Mouse (Mus musculus) lung, postnatal 0 days (tissue): ENCODE data around the gene Esm1. TPM values are rescaled to one million over a fixed set of nuclear protein-coding genes. Genes with fewer than 3 reads are reported as not detected.
"Not testable (repeated sequence)": the region's sequence is repeated elsewhere in the genome, so short reads cannot be mapped to it uniquely, and the experiment has no call there.

Experiments used
- ATAC-seq: fragments of 200-750 bp; cut with Nextera tagmentation; 2 replicates; pipeline ENCODE4 v1.8.0; 2017; ENCODE audit warnings: moderate library complexity
- DNase-seq: peaks from one replicate; pipeline ENCODE4 v3.0.0-alpha.2; 2016; ENCODE audit warnings: low spot score
- H3K27ac ChIP-seq: fragments of 300-500 bp; sonication (generic); 2 replicates; pipeline ENCODE4 v1.5.1; 2014; ENCODE audit warnings: antibody characterized with exemption, mild to moderate bottlenecking, low read length, mixed read lengths
- H3K27me3 ChIP-seq: fragments of 300-500 bp; sonication (generic); replicated peaks from 2 replicates; pipeline ENCODE4 v1.6.1; 2014; ENCODE audit warnings: low read length, mixed read lengths; ENCODE audit not compliant: insufficient read depth
- H3K36me3 ChIP-seq: fragments of 300-500 bp; sonication (generic); 2 replicates; pipeline ENCODE4 v1.6.1; 2014; ENCODE audit warnings: low read length, mixed read lengths; ENCODE audit not compliant: insufficient read depth
- H3K4me1 ChIP-seq: fragments of 300-500 bp; sonication (generic); 2 replicates; pipeline ENCODE4 v1.6.1; 2014; ENCODE audit warnings: antibody characterized with exemption, low read depth, low read length, mixed read lengths; ENCODE audit not compliant: insufficient read depth
- H3K4me2 ChIP-seq: fragments of 300-500 bp; sonication (generic); replicated peaks from 2 replicates; pipeline ENCODE4 v1.6.1; 2014; ENCODE audit warnings: low read depth, mild to moderate bottlenecking, low read length, moderate library complexity, mixed read lengths
- H3K4me3 ChIP-seq: fragments of 300-500 bp; sonication (generic); 2 replicates; pipeline ENCODE4 v1.5.1; 2014; ENCODE audit warnings: low read depth, low read length
- H3K9ac ChIP-seq: fragments of 300-500 bp; sonication (generic); replicated peaks from 2 replicates; pipeline ENCODE4 v1.6.1; 2014; ENCODE audit warnings: low read depth, mild to moderate bottlenecking
- H3K9me3 ChIP-seq: fragments of 300-500 bp; sonication (generic); 2 replicates; pipeline ENCODE4 v1.6.1; 2016; ENCODE audit warnings: low read length, mixed read lengths
- CTCF ChIP-seq: IDR thresholded peaks from 2 replicates; pipeline ENCODE4 v1.5.1; 2016; ENCODE audit warnings: antibody characterized with exemption, mild to moderate bottlenecking
- EP300 ChIP-seq: IDR thresholded peaks from 2 replicates; pipeline ENCODE4 v1.6.1; 2016; ENCODE audit warnings: antibody characterized with exemption, mild to moderate bottlenecking, control low read depth
- WGBS: fragments of 180-500 bp; shearing (Covaris S2); extraction: QIAGEN DNeasy Blood & Tissue Kit; methylation state at CpG from one replicate; pipeline ENCODE4 v1.1.7; 2014; 5-methylcytosine and 5-hydroxymethylcytosine counted together
- polyA plus RNA-seq: library from polyadenylated mRNA; unstranded; fragments of >200 nt; fragmentation: Nextera tagmentation; extraction: Ambion mirVana; gene quantifications from 2 replicates; pipeline ENCODE4 v1.2.1, GENCODE M21; 2015

Gene Esm1
- polyA plus RNA-seq, 1 experiment from 2014 or later, result 5.3 TPM

DNA sequence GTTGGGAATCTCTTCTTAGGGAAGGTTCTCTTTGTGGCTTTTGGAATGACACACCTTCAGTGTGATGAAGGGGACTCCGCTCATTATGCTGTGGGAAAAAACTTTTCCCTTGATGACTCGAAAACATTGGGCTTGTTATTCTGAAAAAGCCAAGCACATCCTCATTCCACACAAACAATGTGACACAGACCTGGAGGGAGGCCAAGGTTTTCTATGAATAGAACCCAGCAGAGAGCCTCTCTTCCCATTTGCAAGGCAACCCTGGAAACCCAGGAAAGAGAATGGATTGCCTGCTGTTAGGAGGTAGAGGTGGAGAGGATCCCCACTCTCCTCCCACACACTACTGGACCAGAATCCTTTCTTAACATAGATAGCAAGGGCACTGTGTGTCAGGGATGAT is 14.6 kb downstream of the Esm1 start:
- Histone ChIP-seq H3K27ac (no peak overlapping the region), H3K4me3 (no peak overlapping the region), H3K4me2 (peak overlapping the region; percentile 40), H3K9ac (no peak overlapping the region), H3K36me3 (no peaks in the 10 kb centered on the region), H3K4me1 (no peaks in the 10 kb centered on the region), H3K27me3 (no peaks in the 10 kb centered on the region), H3K9me3 (no peaks in the 10 kb centered on the region)
- peak; percentile 78 for DNase-seq
- TF ChIP-seq EP300 (no peak), CTCF (no peak)
- no peak for ATAC-seq
- 18% methylated on average over 2 of the region's 2 CpGs for WGBS

DNA sequence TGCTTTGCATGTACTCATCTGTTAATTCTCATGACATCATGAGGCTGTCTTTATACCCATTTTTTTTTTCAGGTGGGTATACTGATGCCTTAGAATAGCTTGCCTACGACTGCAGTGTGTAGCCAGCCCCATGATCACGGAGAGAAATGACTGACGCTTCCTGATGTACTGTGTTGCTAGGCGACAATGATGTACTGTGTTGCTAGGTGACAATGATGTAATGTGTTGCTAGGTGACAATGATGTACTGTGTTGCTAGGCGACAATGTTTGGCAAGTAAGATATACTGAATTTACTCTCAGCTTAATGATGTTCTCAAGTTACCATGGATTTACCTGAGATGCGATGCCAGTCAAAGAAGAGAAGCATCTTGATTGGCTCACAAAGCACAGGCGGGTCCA is 16.4 kb downstream of the Esm1 start, which contains the start of gene Gzmk:
Gzmk (minus strand) TSS at position 98 of the 400 bp plus-strand sequence.
- Histone ChIP-seq H3K27me3 (no peaks in the 10 kb centered on the region), H3K27ac (no peak within 1 kb of the TSS), H3K4me1 (no peaks in the 10 kb centered on the region), H3K36me3 (no peaks in the 10 kb centered on the region), H3K4me3 (no peak within 1 kb of the TSS), H3K9ac (no peak within 1 kb of the TSS), H3K4me2 (no peak within 1 kb of the TSS), H3K9me3 (no peaks in the 10 kb centered on the region)
- DNase-seq, result peak; percentile 45
- no peak for TF ChIP-seq CTCF
- no peak for TF ChIP-seq EP300
- ATAC-seq, result no peak
- WGBS, result 51% methylated on average over 7 of the region's 7 CpGs

DNA sequence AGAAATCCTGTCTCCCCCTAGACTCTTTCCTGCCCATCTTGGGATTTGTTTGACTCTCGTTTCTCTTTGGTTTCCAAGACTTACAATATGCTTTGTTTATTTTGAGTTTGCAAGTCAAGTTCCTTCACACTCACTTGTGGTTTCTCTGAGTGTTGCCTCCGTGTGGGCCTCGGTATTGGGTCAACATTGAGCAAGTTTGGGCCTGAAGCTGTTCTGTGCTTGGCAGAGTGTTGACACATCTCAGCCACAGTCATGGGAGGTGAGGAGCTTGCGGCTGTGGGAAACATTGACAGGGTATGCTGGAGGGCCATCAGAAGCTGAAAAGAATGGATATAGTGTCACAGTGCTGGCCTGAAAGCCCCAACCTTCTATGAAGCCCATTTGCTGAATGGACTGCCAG is 17.6 kb downstream of the Esm1 start:
- peak; percentile 90 for ATAC-seq
- TF ChIP-seq CTCF (0 out of 2 replicates have a peak, but pooled peaks have one; percentile 4), EP300 (peak; percentile 64)

DNA sequence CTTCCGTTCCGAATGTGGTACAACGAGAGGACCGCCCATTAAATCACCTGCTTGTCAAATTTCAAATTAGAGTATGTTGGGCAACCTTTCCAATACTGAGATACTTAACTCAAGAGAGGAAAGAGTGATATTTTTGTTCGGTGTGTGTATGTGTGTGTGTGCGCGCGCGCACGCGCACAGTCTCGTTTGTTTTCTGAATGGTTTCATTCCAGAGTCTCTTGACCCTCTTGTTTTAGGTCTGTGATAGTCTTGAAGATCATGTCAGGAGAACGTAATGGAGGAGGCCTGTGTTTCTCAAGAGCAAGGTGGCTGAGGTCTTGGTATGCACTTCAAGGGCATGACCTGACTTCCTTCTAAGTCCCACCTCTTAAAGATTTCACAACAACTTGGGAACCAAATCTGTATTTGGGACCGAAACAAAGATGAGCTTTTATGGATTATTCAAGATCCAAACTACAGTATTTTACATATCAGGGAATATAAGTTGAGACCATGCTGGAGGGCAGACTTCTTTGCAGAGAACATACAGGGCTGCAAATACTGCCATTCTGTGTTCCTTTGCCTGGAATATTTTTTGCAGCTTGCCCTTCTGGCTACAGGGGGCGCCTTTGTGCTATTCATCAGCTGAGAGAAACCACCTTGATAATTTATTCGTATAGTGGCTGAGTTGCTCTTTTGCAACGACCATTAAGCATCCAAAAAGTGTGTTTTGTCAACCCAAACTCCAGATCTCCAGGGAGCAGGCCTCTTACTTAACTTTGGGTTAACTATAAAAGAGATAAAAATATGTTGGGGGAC is 18.4 kb downstream of the Esm1 start:
- ATAC-seq (peak; percentile 81), DNase-seq (peak; percentile 85)
- 66% methylated on average over 17 of the region's 17 CpGs for WGBS
- no peaks in the 10 kb centered on the region for H3K9me3 ChIP-seq
- H3K4me2 ChIP-seq, result no peak overlapping the region
- TF ChIP-seq CTCF, result peak; percentile 56
- TF ChIP-seq EP300, result peak; percentile 78
- H3K4me1 ChIP-seq, result no peaks in the 10 kb centered on the region
- no peak overlapping the region for H3K9ac ChIP-seq
- H3K36me3 ChIP-seq, result no peaks in the 10 kb centered on the region
- H3K27me3 ChIP-seq, result no peaks in the 10 kb centered on the region
- no peak overlapping the region for H3K4me3 ChIP-seq
- peak overlapping the region; percentile 80 for H3K27ac ChIP-seq

More for the DNA sequence above, 17.6 kb downstream of the Esm1 start:
- WGBS, result 17% methylated on average over 4 of the region's 4 CpGs
- peak overlapping the region; percentile 80 for H3K27ac ChIP-seq
- H3K36me3 ChIP-seq, result no peaks in the 10 kb centered on the region
- no peak overlapping the region for H3K9ac ChIP-seq
- H3K4me3 ChIP-seq, result no peak overlapping the region
- peak; percentile 92 for DNase-seq
- H3K4me1 ChIP-seq, result no peaks in the 10 kb centered on the region
- no peaks in the 10 kb centered on the region for H3K27me3 ChIP-seq
- 0 out of 2 replicates have a peak overlapping the region, but pooled peaks have one; percentile 2 for H3K4me2 ChIP-seq
- no peaks in the 10 kb centered on the region for H3K9me3 ChIP-seq

DNA sequence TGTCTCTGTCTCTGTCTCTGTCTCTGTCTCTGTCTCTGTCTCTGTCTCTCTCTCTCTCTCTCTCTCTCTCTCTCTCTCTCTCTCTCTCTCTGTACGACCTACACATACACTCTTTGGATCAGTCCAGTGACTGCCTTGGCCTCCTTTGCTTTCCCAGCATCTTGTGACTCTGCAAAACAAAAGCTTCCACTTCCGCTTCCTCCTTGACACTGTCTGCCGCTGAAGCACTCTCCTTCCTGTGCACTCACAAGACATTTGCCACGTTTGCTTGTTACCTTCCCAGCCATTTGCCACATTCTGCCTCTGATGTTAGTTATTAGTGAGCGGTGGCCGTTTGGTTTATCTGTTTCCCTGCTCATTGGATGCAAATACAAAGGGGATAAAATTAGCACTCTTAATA is 32.7 kb downstream of the Esm1 start:
- no peaks in the 10 kb centered on the region for H3K9me3 ChIP-seq
- no peak overlapping the region for H3K9ac ChIP-seq
- DNase-seq, result peak; percentile 35
- no peaks in the 10 kb centered on the region for H3K27me3 ChIP-seq
- ATAC-seq, result no peak
- no peaks in the 10 kb centered on the region for H3K36me3 ChIP-seq
- no peak for TF ChIP-seq EP300
- TF ChIP-seq CTCF, result no peak
- WGBS, result 44% methylated on average over 6 of the region's 6 CpGs
- no peak overlapping the region for H3K4me3 ChIP-seq
- no peak overlapping the region for H3K27ac ChIP-seq
- H3K4me2 ChIP-seq, result no peak overlapping the region
- no peaks in the 10 kb centered on the region for H3K4me1 ChIP-seq

DNA sequence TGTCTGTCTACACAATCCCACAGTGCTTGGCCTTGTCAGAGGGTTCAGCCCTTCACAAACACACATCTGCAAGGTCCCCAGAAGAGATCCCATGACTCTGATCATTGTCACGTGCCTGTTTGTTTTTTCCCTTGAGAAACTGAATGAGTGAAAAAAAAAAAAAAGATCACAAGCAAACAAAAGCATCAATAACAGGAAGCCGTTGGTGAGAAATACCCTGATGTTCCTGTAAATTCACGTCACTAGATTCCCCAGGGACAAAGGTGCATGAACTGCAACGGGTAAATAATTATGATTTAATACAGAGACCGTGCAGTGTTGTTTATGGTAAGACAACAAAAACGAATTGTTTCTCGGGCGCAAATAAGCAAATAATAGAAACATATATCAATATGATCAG is 35.6 kb downstream of the Esm1 start:
- no peak overlapping the region for H3K4me2 ChIP-seq
- H3K36me3 ChIP-seq, result no peaks in the 10 kb centered on the region
- no peaks in the 10 kb centered on the region for H3K27me3 ChIP-seq
- no peak overlapping the region for H3K27ac ChIP-seq
- ATAC-seq (0 out of 2 replicates have a peak, but pooled peaks have one; percentile 33), DNase-seq (peak; percentile 6)
- H3K9me3 ChIP-seq, result no peaks in the 10 kb centered on the region
- no peak overlapping the region for H3K9ac ChIP-seq
- TF ChIP-seq EP300, result peak; percentile 84
- no peak for TF ChIP-seq CTCF
- no peak overlapping the region for H3K4me3 ChIP-seq
- no peaks in the 10 kb centered on the region for H3K4me1 ChIP-seq
- WGBS, result 53% methylated on average over 8 of the region's 8 CpGs

DNA sequence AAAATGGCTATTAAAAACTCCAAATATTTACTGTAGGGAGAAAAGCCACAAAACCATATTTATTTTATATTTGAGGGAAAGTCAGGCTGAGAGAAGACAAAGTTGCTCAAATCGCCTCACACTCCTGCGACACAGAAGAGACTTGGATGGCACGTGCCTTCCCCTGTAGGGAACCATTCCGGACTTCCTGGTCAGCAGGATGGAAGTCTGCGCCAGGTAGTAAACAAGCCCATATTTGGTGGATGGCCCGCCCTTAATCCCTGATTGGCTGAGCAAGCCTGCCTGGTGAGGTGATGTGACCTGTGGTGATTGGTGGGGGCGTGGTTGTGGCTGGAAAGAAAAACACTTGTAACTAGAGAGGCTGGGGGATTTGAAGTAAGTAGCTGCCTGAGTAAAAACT is 43.1 kb downstream of the Esm1 start:
- not testable (repeated sequence) for H3K27ac ChIP-seq, H3K4me1 ChIP-seq, H3K36me3 ChIP-seq, H3K9me3 ChIP-seq, H3K4me2 ChIP-seq, H3K27me3 ChIP-seq, H3K4me3 ChIP-seq, H3K9ac ChIP-seq
- ATAC-seq (peak; percentile 50), DNase-seq (peak; percentile 40)
- WGBS, result 63% methylated on average over 7 of the region's 7 CpGs
